Mouse (Mus musculus) heart, adult 2 months (tissue): ENCODE measurements at regions not wholly inside any gene's neighbourhood (a gene's known extent, or its start where the extent isn't known, plus 50 kb on each side); places are given as distances from the start of the nearest gene placed in this dataset.

Source experiments
- DNase-seq, 2 experiments: peaks; one replicate each; pipeline ENCODE4 v3.0.0; 2021
- H3K27ac ChIP-seq: fragments of 200-600 bp; 2 replicates; pipeline ENCODE4 v1.8.1; 2022
- H3K27me3 ChIP-seq: fragments of 200-500 bp; 2 replicates; pipeline ENCODE4 v1.6.1; 2012; ENCODE audit warnings: mild to moderate bottlenecking, low read length, inconsistent platforms, mixed read lengths; ENCODE audit not compliant: control insufficient read depth, insufficient read depth
- H3K36me3 ChIP-seq: fragments of 200-500 bp; 2 replicates; pipeline ENCODE4 v1.6.1; 2012; ENCODE audit warnings: low read length, inconsistent platforms; ENCODE audit not compliant: control insufficient read depth, insufficient read depth
- H3K4me1 ChIP-seq: fragments of 200-500 bp; 2 replicates; pipeline ENCODE4 v1.6.1; 2011; ENCODE audit warnings: low read length; ENCODE audit not compliant: control insufficient read depth, insufficient read depth
- H3K4me3 ChIP-seq: fragments of 200-600 bp; 2 replicates; pipeline ENCODE4 v1.8.1; 2022
- H3K79me2 ChIP-seq: fragments of 200-500 bp; replicated peaks from 2 replicates; pipeline ENCODE4 v1.6.1; 2012; ENCODE audit warnings: mild to moderate bottlenecking, inconsistent platforms, low read length, moderate library complexity, mixed read lengths; ENCODE audit not compliant: control insufficient read depth, insufficient read depth
- H3K9ac ChIP-seq: fragments of 200-500 bp; 2 replicates; pipeline ENCODE4 v1.6.1; 2012; ENCODE audit warnings: low read depth, mild to moderate bottlenecking, control low read depth, inconsistent platforms, low read length, mixed read lengths
- CTCF ChIP-seq: fragments of 200-600 bp; IDR thresholded peaks from 2 replicates; pipeline ENCODE4 v1.8.1; 2022; ENCODE audit warnings: antibody characterized with exemption, mild to moderate bottlenecking, moderate library complexity
- EP300 ChIP-seq: fragments of 200-500 bp; IDR thresholded peaks from 2 replicates; pipeline ENCODE4 v1.6.1; 2011; ENCODE audit warnings: low read depth, low read length, control low read depth; ENCODE audit not compliant: insufficient read depth
- POLR2A ChIP-seq: fragments of 200-500 bp; IDR thresholded peaks from 2 replicates; pipeline ENCODE4 v1.6.1; 2011; ENCODE audit warnings: mild to moderate bottlenecking, low read depth, low read length, control low read depth; ENCODE audit not compliant: insufficient read depth
- WGBS: fragments of 180-500 bp; shearing (Covaris S2); methylation state at CpG from one replicate; pipeline ENCODE4 v1.1.7; 2018; 5-methylcytosine and 5-hydroxymethylcytosine counted together
- intact Hi-C: fragments of 180-260 bp; cut with DNase I; formaldehyde crosslinking; loops from one replicate; pipeline ENCODE4 v1.15.1; 2025

- DNase-seq, result peak in 1 of 2 experiments; percentile 16
These were observed 139.9 kb downstream of the Tle1 start for GRCm38 (mm10) chr4:72060605-72061352.

GRCm38 (mm10) chr4:72049638-72050454, 150.9 kb downstream of the Tle1 start:
- DNase-seq, result no peak
- Histone ChIP-seq H3K4me3 (no peak overlapping the region), H3K27ac (no peak overlapping the region), H3K4me1 (no peaks in the 10 kb centered on the region), H3K79me2 (no peaks in the 10 kb centered on the region), H3K9ac (no peak overlapping the region), H3K27me3 (no peaks in the 10 kb centered on the region), H3K36me3 (no peaks in the 10 kb centered on the region)
- intact Hi-C loops, result no loop called here
- TF ChIP-seq EP300 (no peak), POLR2A (no peak), CTCF (no peak)
- 29% methylated on average over 6 of the region's 6 CpGs for WGBS

More at GRCm38 (mm10) chr4:72060605-72061352, 139.9 kb downstream of the Tle1 start:
- Histone ChIP-seq H3K27me3 (no peaks in the 10 kb centered on the region), H3K27ac (peak overlapping the region; percentile 30; the same call in 1 of the 2 replicates), H3K9ac (no peak overlapping the region), H3K36me3 (peaks cover 2% of the 10 kb centered on the region; the same call in 1 of the 2 replicates), H3K4me3 (no peak overlapping the region), H3K4me1 (peaks cover 1% of the 10 kb centered on the region; the same call in 1 of the 2 replicates), H3K79me2 (no peaks in the 10 kb centered on the region)
- intact Hi-C loops, result loop anchor here (10.0 kb wide), 1 partner anchor 134 kb away; no protein-coding TSS in a partner anchor
- TF ChIP-seq EP300 (no peak), CTCF (no peak), POLR2A (no peak)
- 36% methylated on average over 6 of the region's 6 CpGs for WGBS

- no peak overlapping the region for H3K4me3 ChIP-seq
- H3K79me2 ChIP-seq, result no peaks in the 10 kb centered on the region
- TF ChIP-seq POLR2A (no peak), CTCF (no peak), EP300 (no peak)
- intact Hi-C loops, result no loop called here
- no peak overlapping the region for H3K9ac ChIP-seq
- H3K27ac ChIP-seq, result no peak overlapping the region
- 68% methylated on average over 2 of the region's 2 CpGs for WGBS
- H3K27me3 ChIP-seq, result no peaks in the 10 kb centered on the region; the same call in 1 of the 2 replicates
- no peak for DNase-seq
- H3K4me1 ChIP-seq, result no peaks in the 10 kb centered on the region
- H3K36me3 ChIP-seq, result no peaks in the 10 kb centered on the region
These were observed 178.6 kb downstream of the Tle1 start for GRCm38 (mm10) chr4:72022152-72022551.

- intact Hi-C loops, result no loop called here
- no peaks in the 10 kb centered on the region for H3K36me3 ChIP-seq
These were observed 186.4 kb downstream of the Tle1 start for GRCm38 (mm10) chr4:72014221-72014850.

GRCm38 (mm10) chr4:72013583-72013982, 187.1 kb downstream of the Tle1 start:
- 52% methylated on average over 3 of the region's 3 CpGs for WGBS
- no peak for DNase-seq
- Histone ChIP-seq H3K9ac (no peak overlapping the region), H3K27ac (no peak overlapping the region), H3K27me3 (no peaks in the 10 kb centered on the region), H3K4me3 (no peak overlapping the region), H3K36me3 (no peaks in the 10 kb centered on the region), H3K4me1 (no peaks in the 10 kb centered on the region), H3K79me2 (no peaks in the 10 kb centered on the region)
- intact Hi-C loops, result no loop called here
- TF ChIP-seq CTCF (no peak), EP300 (no peak), POLR2A (no peak)

More at GRCm38 (mm10) chr4:72014221-72014850, 186.4 kb downstream of the Tle1 start:
- WGBS, result 47% methylated on average over 2 of the region's 2 CpGs
- TF ChIP-seq POLR2A (no peak), CTCF (no peak), EP300 (no peak)
- Histone ChIP-seq H3K27ac (no peak overlapping the region), H3K27me3 (no peaks in the 10 kb centered on the region), H3K9ac (no peak overlapping the region), H3K4me3 (no peak overlapping the region), H3K79me2 (no peaks in the 10 kb centered on the region), H3K4me1 (no peaks in the 10 kb centered on the region)
- DNase-seq, result no peak

GRCm38 (mm10) chr4:72010316-72010715, 190.4 kb downstream of the Tle1 start:
- no peak overlapping the region for H3K9ac ChIP-seq
- H3K27me3 ChIP-seq, result no peaks in the 10 kb centered on the region
- H3K79me2 ChIP-seq, result no peaks in the 10 kb centered on the region
- WGBS, result 82% methylated on average over 4 of the region's 4 CpGs
- no peaks in the 10 kb centered on the region for H3K36me3 ChIP-seq
- TF ChIP-seq CTCF, result no peak
- no peak for TF ChIP-seq POLR2A
- TF ChIP-seq EP300, result no peak
- no peak overlapping the region for H3K27ac ChIP-seq
- no peaks in the 10 kb centered on the region for H3K4me1 ChIP-seq
- DNase-seq, result no peak
- no peak overlapping the region for H3K4me3 ChIP-seq
- intact Hi-C loops, result no loop called here
